Comparison of ENCODE assay signal across 21 mouse cellular contexts in genomic region chr17:81906481-81907012, GRCm38 (mm10).
A peak's percentile ranks its signal among the peaks of the same experiment; 100 is the strongest.
DNase-seq lines count a peak whose midpoint lies in the region; ATAC-seq and TF ChIP-seq lines count a peak whose summit lies in the region.
"Had no signal": no experiment of that assay in that cellular context is flagged by ENCODE, and none has a peak within 500 bp of the region (broad histone marks: within the 10 kb centered on the region; RNA-seq: fewer than 3 reads in every experiment).

No protein-coding gene starts in this region.

- H3K4me1 ChIP-seq in embryonic facial prominence, embryonic 14.5 days (ENCODE audit: control insufficient read depth, insufficient read depth, low read length) = no peaks in the 10 kb centered on the region
- no peaks in the 10 kb centered on the region for H3K4me1 ChIP-seq in embryonic facial prominence, embryonic 10.5 days
- no peaks in the 10 kb centered on the region for H3K4me1 ChIP-seq in limb, embryonic 13.5 days
- no peaks in the 10 kb centered on the region for H3K4me1 ChIP-seq in limb, embryonic 10.5 days
- no peaks in the 10 kb centered on the region for H3K4me1 ChIP-seq in limb, embryonic 14.5 days (ENCODE audit: control insufficient read depth, insufficient read depth, low read length)

- no peak overlapping the region for H3K9ac ChIP-seq in embryonic facial prominence, embryonic 14.5 days (ENCODE audit: low read depth, low read length)
- no peak overlapping the region for H3K9ac ChIP-seq in limb, embryonic 13.5 days
- no peak overlapping the region for H3K9ac ChIP-seq in limb, embryonic 14.5 days (ENCODE audit: low read depth, low read length, severe bottlenecking)

- no peak for ATAC-seq in embryonic facial prominence, embryonic 14.5 days (ENCODE audit: low read depth)
- ATAC-seq in limb, embryonic 13.5 days (ENCODE audit: low FRiP score, low read depth) = peak; percentile 72; the same call in 1 of the 2 replicates
- ATAC-seq in limb, embryonic 14.5 days (ENCODE audit: low FRiP score, low read depth) = peak; percentile 67
- ATAC-seq: activated CD4-positive, CD25-positive, alpha-beta regulatory T cell, adult 4 months; CD4-positive, CD25-positive, alpha-beta regulatory T cell, adult 4 months; Patski had no signal

- peak; percentile 6 for DNase-seq in embryonic facial prominence, embryonic 14.5 days (ENCODE audit: low spot score)
- no peak for DNase-seq in embryonic facial prominence, embryonic 10.5 days (ENCODE audit: low spot score)
- DNase-seq in limb, embryonic 10.5 days (ENCODE audit: low spot score) = no peak
- DNase-seq in limb, embryonic 14.5 days (ENCODE audit: low spot score) = peak; percentile 72
- DNase-seq in gastrocnemius, adult 18-20 months (ENCODE audit: low spot score) = no peak
- DNase-seq: adrenal gland, adult 2 months; adrenal gland, adult 8-10 months; adrenal gland, postnatal 10 days; adrenal gland, postnatal 14 days; adrenal gland, postnatal 25 days; adrenal gland, postnatal 36 days; B cell, adult 2 months; cerebellum, adult 11 months; cerebellum, adult 11-12 months; cerebellum, adult 18-20 months had no signal

- H3K27me3 ChIP-seq in embryonic facial prominence, embryonic 14.5 days (replicated peaks; ENCODE audit: control insufficient read depth, insufficient read depth, low read length) = no peaks in the 10 kb centered on the region
- H3K27me3 ChIP-seq in embryonic facial prominence, embryonic 10.5 days (replicated peaks; ENCODE audit: low read depth, poor library complexity, severe bottlenecking) = no peaks in the 10 kb centered on the region
- no peaks in the 10 kb centered on the region for H3K27me3 ChIP-seq in limb, embryonic 13.5 days
- H3K27me3 ChIP-seq in limb, embryonic 10.5 days (ENCODE audit: low read depth, poor library complexity, severe bottlenecking) = no peaks in the 10 kb centered on the region
- no peaks in the 10 kb centered on the region for H3K27me3 ChIP-seq in limb, embryonic 14.5 days (ENCODE audit: control insufficient read depth, insufficient read depth, low read length)
- H3K27me3 ChIP-seq: CH12.LX, Patski had no signal

- H3K36me3 ChIP-seq in embryonic facial prominence, embryonic 14.5 days (ENCODE audit: control insufficient read depth, insufficient read depth, low read length) = no peaks in the 10 kb centered on the region
- no peaks in the 10 kb centered on the region for H3K36me3 ChIP-seq in embryonic facial prominence, embryonic 10.5 days (replicated peaks)
- no peaks in the 10 kb centered on the region for H3K36me3 ChIP-seq in limb, embryonic 13.5 days
- no peaks in the 10 kb centered on the region for H3K36me3 ChIP-seq in limb, embryonic 10.5 days
- H3K36me3 ChIP-seq in limb, embryonic 14.5 days (ENCODE audit: control insufficient read depth, insufficient read depth, low read length) = no peaks in the 10 kb centered on the region
- H3K36me3 ChIP-seq: G1E had no signal

- no peak overlapping the region for H3K4me2 ChIP-seq in embryonic facial prominence, embryonic 14.5 days (ENCODE audit: low read depth, low read length)
- H3K4me2 ChIP-seq in limb, embryonic 13.5 days (replicated peaks) = no peak overlapping the region
- no peak overlapping the region for H3K4me2 ChIP-seq in limb, embryonic 14.5 days (replicated peaks; ENCODE audit: low read depth, low read length, severe bottlenecking)

- H3K4me3 ChIP-seq in embryonic facial prominence, embryonic 14.5 days (ENCODE audit: low read depth, low read length) = no peak overlapping the region
- H3K4me3 ChIP-seq in embryonic facial prominence, embryonic 10.5 days = no peak overlapping the region
- H3K4me3 ChIP-seq in limb, embryonic 13.5 days = no peak overlapping the region
- H3K4me3 ChIP-seq in limb, embryonic 10.5 days = no peak overlapping the region
- H3K4me3 ChIP-seq in limb, embryonic 14.5 days (replicated peaks; ENCODE audit: low read length) = no peak overlapping the region

- TF ChIP-seq POLR2A in limb, embryonic 14.5 days (IDR thresholded peaks at IDR 0.05; ENCODE audit: borderline replicate concordance, extremely low read depth, insufficient read depth, insufficient read length) = no peak

- H3K27ac ChIP-seq in embryonic facial prominence, embryonic 14.5 days (replicated peaks; ENCODE audit: low read depth, low read length) = no peak overlapping the region
- no peak overlapping the region for H3K27ac ChIP-seq in embryonic facial prominence, embryonic 10.5 days (replicated peaks)
- no peak overlapping the region for H3K27ac ChIP-seq in limb, embryonic 13.5 days
- no peak overlapping the region for H3K27ac ChIP-seq in limb, embryonic 10.5 days
- no peak overlapping the region for H3K27ac ChIP-seq in limb, embryonic 14.5 days (replicated peaks; ENCODE audit: low read depth, low read length)

- 66% methylated on average over 5 of the region's 5 CpGs for WGBS in embryonic facial prominence, embryonic 14.5 days
- 87% methylated on average over 5 of the region's 5 CpGs for WGBS in embryonic facial prominence, embryonic 10.5 days
- WGBS in limb, embryonic 13.5 days = 51% methylated on average over 5 of the region's 5 CpGs
- WGBS in limb, embryonic 10.5 days = 91% methylated on average over 5 of the region's 5 CpGs
- WGBS in limb, embryonic 14.5 days = 54% methylated on average over 5 of the region's 5 CpGs

- no peaks in the 10 kb centered on the region for H3K9me3 ChIP-seq in embryonic facial prominence, embryonic 14.5 days (ENCODE audit: control insufficient read depth, low read length)
- H3K9me3 ChIP-seq in embryonic facial prominence, embryonic 10.5 days = no peaks in the 10 kb centered on the region
- no peaks in the 10 kb centered on the region for H3K9me3 ChIP-seq in limb, embryonic 13.5 days
- no peaks in the 10 kb centered on the region for H3K9me3 ChIP-seq in limb, embryonic 10.5 days (replicated peaks)
- no peaks in the 10 kb centered on the region for H3K9me3 ChIP-seq in limb, embryonic 14.5 days (ENCODE audit: control insufficient read depth, low read length)

Comparison
In these comparisons a context has a peak if more than half of its experiments do, and no peak if none do; other contexts are left out.
1. DNase-seq: peak in embryonic facial prominence, embryonic 14.5 days (single experiment) and limb, embryonic 14.5 days (single experiment); none in embryonic facial prominence, embryonic 10.5 days (single experiment), limb, embryonic 10.5 days (single experiment) and gastrocnemius, adult 18-20 months (single experiment).